Mouse (Mus musculus) gastrocnemius, adult 18-20 months (tissue): ENCODE measurements at regions not wholly inside any gene's neighbourhood (a gene's known extent, or its start where the extent isn't known, plus 50 kb on each side); places are given as distances from the start of the nearest gene placed in this dataset.

ENCODE experiments used
- DNase-seq: peaks from one replicate; pipeline ENCODE4 v3.0.0; 2021; ENCODE audit warnings: low spot score

- DNase-seq = no peak
Measured at GRCm38 (mm10) chr8:87025946-87026345, 140.9 kb upstream of the N4bp1 start.

DNA sequence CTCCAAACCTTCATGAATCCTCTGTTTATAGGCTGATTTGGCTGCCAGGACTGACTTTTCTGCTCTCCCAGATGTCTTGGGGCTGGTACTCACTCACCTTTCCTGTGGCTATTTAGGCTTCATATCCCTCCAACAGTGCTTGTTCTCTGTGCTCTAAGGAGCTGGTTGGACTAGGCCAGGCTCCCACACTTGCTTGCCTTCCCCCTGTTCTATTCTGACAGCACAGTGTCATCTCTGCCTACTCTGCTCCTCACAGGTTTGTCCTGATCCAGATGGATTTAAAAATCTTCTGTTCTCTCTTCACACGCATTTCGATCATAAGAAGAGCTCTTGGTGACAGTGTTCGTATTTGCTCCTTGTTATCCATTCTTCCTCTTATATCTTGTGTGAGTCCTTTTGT, 134.7 kb upstream of the N4bp1 start:
- DNase-seq = no peak

DNA sequence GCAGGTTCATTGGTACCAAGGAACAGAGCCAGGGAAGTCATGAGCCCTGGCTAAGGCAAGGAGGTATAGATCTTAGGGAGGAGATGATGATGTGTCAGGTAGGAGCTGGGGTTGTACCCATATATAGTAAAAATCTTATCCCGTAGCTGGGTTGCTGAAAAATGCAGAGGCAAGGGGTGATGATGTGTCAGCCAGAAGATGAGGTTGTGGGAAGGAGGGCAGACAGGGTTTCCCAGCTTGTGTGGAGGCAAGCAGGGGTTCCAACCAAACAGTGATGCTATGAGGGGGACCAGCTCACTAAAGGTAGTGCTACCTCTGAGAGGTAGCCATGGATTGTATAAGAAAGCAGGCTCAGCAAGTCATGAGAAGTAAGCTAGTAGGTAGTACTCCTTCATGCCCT, 90.5 kb upstream of the N4bp1 start:
- DNase-seq = no peak

DNA sequence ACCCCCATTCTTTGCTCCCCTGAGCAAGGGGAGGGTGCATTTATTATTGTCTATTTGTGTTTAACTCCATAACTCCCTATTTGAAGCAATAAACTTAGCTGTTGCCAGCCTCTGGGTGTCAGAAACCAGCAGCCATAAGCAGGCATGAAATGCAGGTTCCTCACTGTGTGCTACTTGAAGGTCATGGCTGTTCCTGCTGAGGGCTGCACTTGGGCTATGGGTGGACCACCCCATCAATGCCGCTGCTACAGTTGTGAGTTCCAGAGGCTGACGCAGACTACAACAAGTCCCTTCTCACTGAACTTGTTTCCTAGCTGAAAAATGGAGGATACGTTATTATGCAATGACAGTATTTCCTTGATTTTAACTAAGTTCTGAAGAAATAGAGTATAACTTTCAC, 86.7 kb upstream of the N4bp1 start:
- DNase-seq = no peak

DNA sequence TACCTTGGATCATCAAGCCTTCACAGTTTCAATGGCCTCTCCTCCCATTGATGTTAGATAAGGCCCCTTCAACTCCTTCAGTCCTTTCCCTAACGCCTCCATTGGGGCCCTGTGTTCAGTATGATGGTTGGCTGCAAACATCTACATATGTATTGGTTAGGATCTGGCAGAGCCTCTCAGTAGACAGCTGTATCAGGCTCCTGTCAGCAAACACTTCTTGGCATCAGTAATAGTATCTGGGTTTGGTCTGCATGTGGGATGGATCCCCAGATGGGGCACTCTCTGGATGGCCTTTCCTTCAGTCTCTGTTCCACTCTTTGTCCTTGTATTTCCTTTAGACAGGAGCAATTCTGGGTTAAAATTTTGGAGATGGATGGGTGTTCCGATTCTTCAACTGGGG, 84.0 kb upstream of the N4bp1 start:
- no peak for DNase-seq

DNA sequence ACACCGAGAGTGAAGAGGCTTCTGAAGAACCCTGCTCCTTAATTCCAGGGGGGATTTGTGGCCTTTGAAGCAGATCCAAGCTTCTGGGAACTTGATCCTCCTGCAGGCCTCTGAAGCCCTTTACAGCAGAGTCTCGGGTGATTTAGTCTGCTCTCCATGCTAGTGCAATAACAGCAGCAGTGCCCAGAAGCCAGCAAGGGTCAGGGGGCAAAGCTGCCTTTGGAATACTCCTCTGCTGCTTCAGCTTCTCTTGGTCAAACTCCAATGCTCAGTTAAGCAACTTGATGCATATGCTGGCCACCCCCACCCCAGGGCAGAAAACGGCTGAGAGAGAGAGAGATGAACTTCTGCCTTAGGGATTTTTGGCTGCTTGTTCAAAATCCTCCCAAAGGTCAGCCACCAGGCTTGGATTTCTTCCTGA, 82.8 kb upstream of the N4bp1 start:
- peak; percentile 62 for DNase-seq

DNA sequence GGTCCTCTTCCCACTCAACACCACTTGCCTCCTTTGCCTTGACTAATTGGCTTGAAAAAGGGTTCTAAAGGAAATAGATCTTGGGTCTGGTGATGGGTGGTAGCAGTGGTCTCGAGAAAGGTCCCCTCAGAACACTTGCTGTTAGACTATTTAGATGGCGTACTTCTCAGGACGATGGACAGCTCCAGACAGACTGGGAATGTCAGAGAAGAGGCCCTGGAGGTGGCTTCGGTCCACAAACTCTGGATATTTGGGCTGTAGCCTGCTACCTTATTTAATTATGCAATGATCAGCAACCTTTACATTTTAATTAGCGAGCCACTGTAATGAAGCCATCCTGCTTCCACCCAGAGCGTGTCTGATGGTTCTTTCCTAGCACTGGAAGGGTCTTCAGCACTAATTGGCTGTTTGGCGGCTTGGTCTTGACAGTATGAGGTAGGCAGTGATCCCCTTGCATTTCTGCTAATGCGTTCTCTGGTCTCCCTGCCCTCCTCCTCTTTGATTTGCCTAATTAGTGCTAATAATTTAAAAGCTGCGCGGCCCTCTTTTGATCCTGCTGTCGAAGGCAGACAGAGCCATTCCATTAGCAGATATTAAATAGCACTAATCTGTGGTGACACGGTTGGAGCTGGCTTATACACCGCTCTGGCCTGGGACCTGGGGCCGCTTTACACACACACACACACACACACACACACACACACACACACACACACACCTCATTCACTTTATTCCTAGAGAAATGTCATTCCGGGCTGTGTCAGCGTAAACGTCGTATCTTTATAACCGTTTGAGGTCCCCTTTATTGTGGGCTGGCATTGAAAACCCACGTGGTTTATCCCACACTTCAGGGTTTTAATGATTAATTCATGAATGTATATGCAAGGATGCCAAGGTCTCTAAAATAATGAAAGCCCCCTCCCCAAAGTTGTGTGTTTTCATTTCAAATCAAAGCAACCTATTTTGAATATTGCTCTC, 76.4 kb upstream of the N4bp1 start:
- DNase-seq = no peak
